Comparison of ENCODE assay signal across 16 mouse cellular contexts in the genomic region with DNA sequence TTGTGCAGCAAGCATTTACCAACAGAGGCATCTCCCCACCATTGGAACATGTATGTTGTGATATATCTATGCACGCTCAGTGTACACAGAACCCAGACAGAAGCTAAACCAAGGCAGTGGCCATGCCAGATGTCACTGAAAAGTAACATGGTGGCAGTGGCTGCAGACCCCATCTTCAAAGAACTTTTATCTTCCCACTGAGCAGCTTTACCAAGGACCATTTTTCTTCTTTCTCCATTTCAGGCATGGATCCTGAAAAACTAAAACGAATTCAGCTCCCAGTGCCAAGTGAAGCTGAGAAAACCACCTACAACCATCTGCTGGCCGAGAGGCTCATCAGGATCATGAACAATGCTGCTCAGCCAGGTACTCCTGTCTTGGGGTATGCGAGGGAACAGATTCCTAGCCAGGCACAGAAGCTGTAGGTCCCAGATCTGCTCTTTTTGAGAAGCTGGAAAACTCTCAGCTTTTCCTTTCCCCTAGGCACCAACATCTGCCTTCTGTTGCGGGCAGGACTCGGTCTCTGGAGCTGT.
A peak's percentile ranks its signal among the peaks of the same experiment; 100 is the strongest.
DNase-seq lines count a peak whose midpoint lies in the region.
"Had no signal": no experiment of that assay in that cellular context is flagged by ENCODE, and none has a peak within 500 bp of the region (broad histone marks: within the 10 kb centered on the region; RNA-seq: fewer than 3 reads in every experiment).

No protein-coding gene starts in this region.

- H3K27ac ChIP-seq in forebrain, embryonic 10.5 days = no peak overlapping the region
- H3K27ac ChIP-seq: macrophage; midbrain, embryonic 12.5 days had no signal

- peaks cover 18% of the 10 kb centered on the region for H3K36me3 ChIP-seq in forebrain, embryonic 10.5 days (replicated peaks)

- 92% methylated on average over 6 of the region's 6 CpGs for WGBS in forebrain, embryonic 10.5 days

- no peaks in the 10 kb centered on the region for H3K27me3 ChIP-seq in forebrain, embryonic 10.5 days (ENCODE audit: poor library complexity, severe bottlenecking)
- H3K27me3 ChIP-seq: midbrain, embryonic 12.5 days had no signal

- H3K4me1 ChIP-seq in forebrain, embryonic 10.5 days = no peaks in the 10 kb centered on the region
- H3K4me1 ChIP-seq: midbrain, embryonic 12.5 days had no signal

- H3K9me3 ChIP-seq in forebrain, embryonic 10.5 days = no peaks in the 10 kb centered on the region
- H3K9me3 ChIP-seq: G1E; midbrain, embryonic 12.5 days had no signal

- DNase-seq in left cerebral cortex, adult 11 months (ENCODE audit: low spot score) = peak; percentile 48
- no peak for DNase-seq in left cerebral cortex, postnatal 4 days
- peak; percentile 76 for DNase-seq in cerebellum, adult 9-11 months
- DNase-seq in layer of hippocampus, postnatal 36 days = peak; percentile 29 to 33
- DNase-seq in telencephalon, adult 2 months (ENCODE audit: low read depth, low spot score) = peak; percentile 84
- DNase-seq in forebrain, embryonic 10.5 days (ENCODE audit: extremely low spot score, low spot score) = no peak
- DNase-seq in urinary bladder, adult 2 months (ENCODE audit: low spot score) = no peak
- DNase-seq: adrenal gland, adult 2 months; kidney, adult 9 months; liver; lung, adult 2 months; thymus, adult 18-20 months had no signal

- intact Hi-C loops in left cerebral cortex, postnatal 4 days (cut with DNase I) = no loop called here

- H3K4me3 ChIP-seq in forebrain, embryonic 10.5 days = no peak overlapping the region
- H3K4me3 ChIP-seq: erythroblast, embryonic 14.5 days; midbrain, embryonic 12.5 days had no signal

Comparison
In these comparisons a context has a peak if more than half of its experiments do, and no peak if none do; other contexts are left out.
1. DNase-seq: peak in left cerebral cortex, adult 11 months (single experiment), cerebellum, adult 9-11 months (single experiment), layer of hippocampus, postnatal 36 days (2 of 2) and telencephalon, adult 2 months (single experiment); none in left cerebral cortex, postnatal 4 days (single experiment), forebrain, embryonic 10.5 days (single experiment) and urinary bladder, adult 2 months (single experiment).